Mouse (Mus musculus) layer of hippocampus, adult 9-10 months (tissue): Measurements from ENCODE around the gene Polg2.

Experiments
- DNase-seq: peaks from one replicate; pipeline ENCODE4 v3.0.0; 2022; ENCODE audit warnings: low spot score

The Polg2 gene

GRCm38 (mm10) chr11:106724176-106724915 lies 55.0 kb downstream of the Polg2 start:
- no peak for DNase-seq

- DNase-seq = no peak
Measured at GRCm38 (mm10) chr11:106723611-106724125, 55.7 kb downstream of the Polg2 start.

- no peak for DNase-seq
Measured at GRCm38 (mm10) chr11:106722831-106723361, 56.4 kb downstream of the Polg2 start.

- DNase-seq = no peak
Measured at GRCm38 (mm10) chr11:106720379-106720778, 59.0 kb downstream of the Polg2 start.
